Mouse (Mus musculus) testis, adult 10 weeks (tissue): ENCODE data around the gene Gpd1. TPM values are rescaled to one million over a fixed set of nuclear protein-coding genes. Genes with fewer than 3 reads are reported as not detected.

ENCODE experiments used
- polyA plus RNA-seq: library from polyadenylated mRNA; stranded (reverse); fragments of 350-450 nt; fragmentation: Illumina TruSeq; extraction: RNeasy Lipid Tissue Mini Kit (QIAGEN cat#74804); gene quantifications from one replicate; pipeline ENCODE4 v1.2.3, GENCODE M21; 2014; ENCODE audit warnings: low read depth, low replicate concordance

Gene Gpd1
- 1.4 TPM for polyA plus RNA-seq

GRCm38 (mm10) chr15:99717386-99718334, at the start of gene Gpd1:
TSS of gene Gpd1 (plus strand) at chr15:99717515.

GRCm38 (mm10) chr15:99670154-99670821, 47.0 kb upstream of the Gpd1 start, which contains the start of gene Asic1:
TSS of gene Asic1 (plus strand) at chr15:99670368.

GRCm38 (mm10) chr15:99701999-99702900, 15.1 kb upstream of the Gpd1 start, which contains the start of gene Smarcd1:
TSS of gene Smarcd1 (plus strand) at chr15:99702129.

GRCm38 (mm10) chr15:99705440-99706048, 11.8 kb upstream of the Gpd1 start, which contains the start of gene Gm17349:
TSS of gene Gm17349 (minus strand) at chr15:99705490.

GRCm38 (mm10) chr15:99725341-99726155, 8.2 kb downstream of the Gpd1 start, which contains the start of gene Cox14:
TSS of gene Cox14 (plus strand) at chr15:99725618.

GRCm38 (mm10) chr15:99772881-99772924, 55.4 kb downstream of the Gpd1 start, which contains the start of gene Cers5:
TSS of gene Cers5 (minus strand) at chr15:99772885.

Other genes with a start within 250 kb of the Gpd1 start
- gene Bcdin3d, start 242.8 kb upstream of the Gpd1 start, polyA plus RNA-seq, result 1.3 TPM
- not detected for gene Faim2, start 189.3 kb upstream of the Gpd1 start, polyA plus RNA-seq
- gene Aqp2, start 138.5 kb upstream of the Gpd1 start, polyA plus RNA-seq, result 0.14 TPM
- gene Aqp5, start 126.7 kb upstream of the Gpd1 start, polyA plus RNA-seq, result not detected
- not detected for gene Aqp6, start 116.1 kb upstream of the Gpd1 start, polyA plus RNA-seq
- gene Racgap1, start 65.9 kb upstream of the Gpd1 start, polyA plus RNA-seq, result 39.4 TPM
- gene Asic1, start 47.1 kb upstream of the Gpd1 start, polyA plus RNA-seq, result not detected
- gene Smarcd1, start 15.4 kb upstream of the Gpd1 start, polyA plus RNA-seq, result 9.5 TPM
- not detected for gene Gm17349, start 12.0 kb upstream of the Gpd1 start, polyA plus RNA-seq
- 5.3 TPM for gene Cox14, start 8.1 kb downstream of the Gpd1 start, polyA plus RNA-seq
- gene Cers5, start 55.4 kb downstream of the Gpd1 start, polyA plus RNA-seq, result 25.6 TPM
- 5.9 TPM for gene Lima1, start 157.9 kb downstream of the Gpd1 start, polyA plus RNA-seq
- gene Fam186a, start 249.5 kb downstream of the Gpd1 start, polyA plus RNA-seq, result 38.7 TPM